Mouse (Mus musculus) kidney, embryonic 15.5 days (tissue): ENCODE results near the gene Ttc34. TPM values are rescaled to one million over a fixed set of nuclear protein-coding genes. Genes with fewer than 3 reads are reported as not detected.
A peak's percentile ranks its signal among the peaks of the same experiment; 100 is the strongest.

ENCODE experiments used
- ATAC-seq: fragments of 200-750 bp; cut with Nextera tagmentation; replicated peaks from 2 replicates; pipeline ENCODE4 v1.8.0; 2017; ENCODE audit warnings: moderate TSS enrichment; ENCODE audit not compliant: low FRiP score
- H3K27ac ChIP-seq: fragments of 300-500 bp; sonication (generic); 2 replicates; pipeline ENCODE4 v1.5.1; 2015; ENCODE audit warnings: mild to moderate bottlenecking, inconsistent platforms
- H3K27me3 ChIP-seq: fragments of 300-500 bp; sonication (generic); 2 replicates; pipeline ENCODE4 v1.6.1; 2015; ENCODE audit warnings: inconsistent platforms
- H3K36me3 ChIP-seq: fragments of 300-500 bp; sonication (generic); 2 replicates; pipeline ENCODE4 v1.6.1; 2015; ENCODE audit warnings: inconsistent platforms
- H3K4me1 ChIP-seq: fragments of 300-500 bp; sonication (generic); 2 replicates; pipeline ENCODE4 v1.6.1; 2015; ENCODE audit warnings: inconsistent platforms
- H3K4me2 ChIP-seq: fragments of 300-500 bp; sonication (generic); 2 replicates; pipeline ENCODE4 v1.6.1; 2015; ENCODE audit warnings: moderate library complexity, mild to moderate bottlenecking, inconsistent platforms
- H3K4me3 ChIP-seq: fragments of 300-500 bp; sonication (generic); replicated peaks from 2 replicates; pipeline ENCODE4 v1.5.1; 2015; ENCODE audit warnings: mild to moderate bottlenecking, inconsistent platforms
- H3K9ac ChIP-seq: fragments of 300-500 bp; sonication (generic); 2 replicates; pipeline ENCODE4 v1.6.1; 2015; ENCODE audit warnings: mild to moderate bottlenecking, inconsistent platforms
- H3K9me3 ChIP-seq: fragments of 300-500 bp; sonication (generic); replicated peaks from 2 replicates; pipeline ENCODE4 v1.6.1; 2016; ENCODE audit warnings: inconsistent platforms
- WGBS: fragments of 180-500 bp; shearing (Covaris S2); methylation state at CpG from one replicate; pipeline ENCODE4 v1.1.7; 2015; ENCODE audit warnings: mixed read lengths; 5-methylcytosine and 5-hydroxymethylcytosine counted together
- polyA plus RNA-seq: library from polyadenylated mRNA; unstranded; fragments of >200 nt; fragmentation: Nextera tagmentation; extraction: Ambion mirVana; gene quantifications from 2 replicates; pipeline ENCODE4 v1.2.1, GENCODE M21; 2015

Ttc34 gene
- polyA plus RNA-seq = 0.18 and 0.99 TPM in 2 replicates

GRCm38 (mm10) chr4:154837170-154837569 lies at the start of gene Ttc34:
Ttc34 (plus strand) TSS chr4:154837459.
- H3K9ac ChIP-seq = no peak within 1 kb of the TSS
- H3K9me3 ChIP-seq = no peaks in the 10 kb centered on the region
- H3K4me1 ChIP-seq = no peaks in the 10 kb centered on the region
- 0 out of 2 replicates have a peak, but pooled peaks have one; percentile 12 for ATAC-seq
- no peak within 1 kb of the TSS for H3K4me2 ChIP-seq
- 44% methylated on average over 2 of the region's 2 CpGs for WGBS
- no peaks in the 10 kb centered on the region for H3K36me3 ChIP-seq
- H3K4me3 ChIP-seq = no peak within 1 kb of the TSS
- H3K27ac ChIP-seq = no peak within 1 kb of the TSS
- H3K27me3 ChIP-seq = peaks cover 22% of the 10 kb centered on the region

GRCm38 (mm10) chr4:154787960-154788702 lies 49.1 kb upstream of the Ttc34 start:
- H3K27ac ChIP-seq = peak overlapping the region; percentile 50; the same call in 1 of the 2 replicates
- no peak overlapping the region for H3K9ac ChIP-seq
- H3K4me1 ChIP-seq = peaks cover 36% of the 10 kb centered on the region
- no peak overlapping the region for H3K4me3 ChIP-seq
- H3K36me3 ChIP-seq = no peaks in the 10 kb centered on the region
- no peak overlapping the region for H3K4me2 ChIP-seq
- peaks cover 58% of the 10 kb centered on the region for H3K27me3 ChIP-seq
- 33% methylated on average over 13 of the region's 13 CpGs for WGBS
- no peak for ATAC-seq
- no peaks in the 10 kb centered on the region for H3K9me3 ChIP-seq

GRCm38 (mm10) chr4:154791894-154792293 lies 45.4 kb upstream of the Ttc34 start:
- Histone ChIP-seq H3K4me1 (peaks cover 17% of the 10 kb centered on the region), H3K27me3 (peaks cover 51% of the 10 kb centered on the region), H3K27ac (no peak overlapping the region), H3K4me2 (no peak overlapping the region), H3K4me3 (no peak overlapping the region), H3K9ac (no peak overlapping the region), H3K36me3 (no peaks in the 10 kb centered on the region), H3K9me3 (no peaks in the 10 kb centered on the region)
- 62% methylated on average over 7 of the region's 7 CpGs for WGBS
- ATAC-seq = no peak

- H3K27ac ChIP-seq = no peak overlapping the region
- no peak overlapping the region for H3K4me3 ChIP-seq
- no peak overlapping the region for H3K4me2 ChIP-seq
- peaks cover 55% of the 10 kb centered on the region for H3K27me3 ChIP-seq
- H3K36me3 ChIP-seq = no peaks in the 10 kb centered on the region
- 45% methylated on average over 7 of the region's 7 CpGs for WGBS
- no peaks in the 10 kb centered on the region for H3K9me3 ChIP-seq
- ATAC-seq = no peak
- H3K9ac ChIP-seq = no peak overlapping the region
- peaks cover 3% of the 10 kb centered on the region for H3K4me1 ChIP-seq
Observed at GRCm38 (mm10) chr4:154793499-154793898, 43.8 kb upstream of the Ttc34 start.

- Histone ChIP-seq H3K4me3 (no peak overlapping the region), H3K27me3 (peaks cover 76% of the 10 kb centered on the region), H3K9me3 (no peaks in the 10 kb centered on the region), H3K9ac (no peak overlapping the region), H3K4me1 (peaks cover 13% of the 10 kb centered on the region), H3K27ac (no peak overlapping the region), H3K36me3 (no peaks in the 10 kb centered on the region), H3K4me2 (no peak overlapping the region)
- no peak for ATAC-seq
- WGBS = 9% methylated on average over 4 of the region's 4 CpGs
Observed at GRCm38 (mm10) chr4:154797834-154798233, 39.4 kb upstream of the Ttc34 start.

GRCm38 (mm10) chr4:154800543-154800942 lies 36.7 kb upstream of the Ttc34 start:
- no peaks in the 10 kb centered on the region for H3K36me3 ChIP-seq
- H3K27ac ChIP-seq = no peak overlapping the region
- 60% methylated on average over 5 of the region's 5 CpGs for WGBS
- ATAC-seq = no peak
- peaks cover 82% of the 10 kb centered on the region for H3K27me3 ChIP-seq
- H3K9me3 ChIP-seq = no peaks in the 10 kb centered on the region
- peaks cover 14% of the 10 kb centered on the region for H3K4me1 ChIP-seq
- no peak overlapping the region for H3K4me3 ChIP-seq
- no peak overlapping the region for H3K4me2 ChIP-seq
- no peak overlapping the region for H3K9ac ChIP-seq

- no peaks in the 10 kb centered on the region for H3K36me3 ChIP-seq
- WGBS = 3% methylated on average over 26 of the region's 26 CpGs
- H3K9me3 ChIP-seq = no peaks in the 10 kb centered on the region
- 0 out of 2 replicates have a peak overlapping the region, but pooled peaks have one; percentile 1 for H3K4me3 ChIP-seq
- peak overlapping the region; percentile 41 for H3K4me2 ChIP-seq
- ATAC-seq = no peak
- peaks cover 83% of the 10 kb centered on the region for H3K27me3 ChIP-seq
- peaks cover 14% of the 10 kb centered on the region for H3K4me1 ChIP-seq
- H3K9ac ChIP-seq = no peak overlapping the region
- H3K27ac ChIP-seq = no peak overlapping the region
Observed at GRCm38 (mm10) chr4:154802210-154802609, 35.0 kb upstream of the Ttc34 start.

GRCm38 (mm10) chr4:154825662-154826061 lies 11.6 kb upstream of the Ttc34 start:
- Histone ChIP-seq H3K27ac (no peak overlapping the region), H3K36me3 (no peaks in the 10 kb centered on the region), H3K4me1 (peaks cover 11% of the 10 kb centered on the region), H3K4me2 (no peak overlapping the region), H3K4me3 (no peak overlapping the region), H3K9me3 (no peaks in the 10 kb centered on the region), H3K27me3 (peaks cover 25% of the 10 kb centered on the region), H3K9ac (no peak overlapping the region)
- peak; percentile 49; the same call in 1 of the 2 replicates for ATAC-seq
- WGBS = 32% methylated on average over 6 of the region's 6 CpGs

GRCm38 (mm10) chr4:154826224-154826623 lies 11.0 kb upstream of the Ttc34 start:
- Histone ChIP-seq H3K9ac (no peak overlapping the region), H3K27me3 (peaks cover 30% of the 10 kb centered on the region), H3K27ac (no peak overlapping the region), H3K4me1 (peaks cover 11% of the 10 kb centered on the region), H3K4me3 (no peak overlapping the region), H3K9me3 (no peaks in the 10 kb centered on the region), H3K4me2 (no peak overlapping the region), H3K36me3 (no peaks in the 10 kb centered on the region)
- peak; percentile 49; the same call in 1 of the 2 replicates for ATAC-seq
- WGBS = 45% methylated on average over 7 of the region's 7 CpGs

- Histone ChIP-seq H3K27ac (no peak overlapping the region), H3K9ac (no peak overlapping the region), H3K4me2 (no peak overlapping the region), H3K4me3 (no peak overlapping the region), H3K4me1 (peaks cover 11% of the 10 kb centered on the region), H3K9me3 (no peaks in the 10 kb centered on the region), H3K36me3 (no peaks in the 10 kb centered on the region), H3K27me3 (peaks cover 37% of the 10 kb centered on the region)
- no peak for ATAC-seq
- 82% methylated on average over 7 of the region's 7 CpGs for WGBS
Observed at GRCm38 (mm10) chr4:154827181-154827580, 10.1 kb upstream of the Ttc34 start.

- H3K36me3 ChIP-seq = no peaks in the 10 kb centered on the region
- 47% methylated on average over 10 of the region's 10 CpGs for WGBS
- no peak overlapping the region for H3K4me3 ChIP-seq
- peaks cover 41% of the 10 kb centered on the region for H3K27me3 ChIP-seq
- peaks cover 11% of the 10 kb centered on the region for H3K4me1 ChIP-seq
- no peak overlapping the region for H3K4me2 ChIP-seq
- no peak for ATAC-seq
- H3K9ac ChIP-seq = no peak overlapping the region
- no peak overlapping the region for H3K27ac ChIP-seq
- no peaks in the 10 kb centered on the region for H3K9me3 ChIP-seq
Observed at GRCm38 (mm10) chr4:154827861-154828610, 9.2 kb upstream of the Ttc34 start.

GRCm38 (mm10) chr4:154831915-154832573 lies 5.2 kb upstream of the Ttc34 start:
- H3K4me3 ChIP-seq = no peak overlapping the region
- H3K9me3 ChIP-seq = no peaks in the 10 kb centered on the region
- peaks cover 35% of the 10 kb centered on the region for H3K27me3 ChIP-seq
- no peak overlapping the region for H3K4me2 ChIP-seq
- no peak overlapping the region for H3K27ac ChIP-seq
- WGBS = 36% methylated on average over 9 of the region's 9 CpGs
- H3K9ac ChIP-seq = no peak overlapping the region
- 0 out of 2 replicates have a peak, but pooled peaks cover 4% of the 10 kb centered on the region for H3K4me1 ChIP-seq
- H3K36me3 ChIP-seq = no peaks in the 10 kb centered on the region
- ATAC-seq = no peak
